Mouse (Mus musculus): Measurements from ENCODE around the gene Ldb3. TPM values are rescaled to one million over a fixed set of nuclear protein-coding genes. Genes with fewer than 3 reads are reported as not detected.

Gene Ldb3
- polyA plus RNA-seq, 1 experiment from 2014 or later, result 0.68 TPM

GRCm38 (mm10) chr14:34567697-34568096 lies 20.8 kb downstream of the Ldb3 start:
- ATAC-seq (ENCODE audit: low FRiP score) (no peak), DNase-seq (ENCODE audit: low spot score) (no peak)
- no peaks in the 10 kb centered on the region for H3K4me1 ChIP-seq (replicated peaks; ENCODE audit: control insufficient read depth, insufficient read depth, low read length)
- no peak overlapping the region for H3K27ac ChIP-seq
- 65% methylated on average over 5 of the region's 5 CpGs for WGBS
- H3K36me3 ChIP-seq (replicated peaks; ENCODE audit: control insufficient read depth, insufficient read depth), result no peaks in the 10 kb centered on the region
- no peaks in the 10 kb centered on the region for H3K27me3 ChIP-seq (ENCODE audit: control insufficient read depth, insufficient read depth, low read length)
- H3K4me3 ChIP-seq (replicated peaks; ENCODE audit: low read length), result no peak overlapping the region
- no peaks in the 10 kb centered on the region for H3K9me3 ChIP-seq (ENCODE audit: control insufficient read depth, low read length)
- H3K4me2 ChIP-seq (replicated peaks), result no peak overlapping the region
- no peak overlapping the region for H3K9ac ChIP-seq

GRCm38 (mm10) chr14:34566530-34566929 lies 22.0 kb downstream of the Ldb3 start:
- Histone ChIP-seq H3K36me3 (replicated peaks; ENCODE audit: control insufficient read depth, insufficient read depth) (no peaks in the 10 kb centered on the region), H3K27ac (no peak overlapping the region), H3K4me1 (replicated peaks; ENCODE audit: control insufficient read depth, insufficient read depth, low read length) (no peaks in the 10 kb centered on the region), H3K9ac (no peak overlapping the region), H3K4me2 (replicated peaks) (no peak overlapping the region), H3K4me3 (replicated peaks; ENCODE audit: low read length) (no peak overlapping the region), H3K27me3 (ENCODE audit: control insufficient read depth, insufficient read depth, low read length) (no peaks in the 10 kb centered on the region), H3K9me3 (ENCODE audit: control insufficient read depth, low read length) (no peaks in the 10 kb centered on the region)
- WGBS, result 92% methylated on average over 7 of the region's 7 CpGs
- no peak for ATAC-seq (ENCODE audit: low FRiP score)
- DNase-seq (ENCODE audit: low spot score), result no peak

- H3K27ac ChIP-seq, result no peak overlapping the region
- H3K27me3 ChIP-seq (ENCODE audit: control insufficient read depth, insufficient read depth, low read length), result no peaks in the 10 kb centered on the region
- no peaks in the 10 kb centered on the region for H3K4me1 ChIP-seq (replicated peaks; ENCODE audit: control insufficient read depth, insufficient read depth, low read length)
- no peak for DNase-seq (ENCODE audit: low spot score)
- H3K36me3 ChIP-seq (replicated peaks; ENCODE audit: control insufficient read depth, insufficient read depth), result no peaks in the 10 kb centered on the region
- no peak overlapping the region for H3K9ac ChIP-seq
- no peak overlapping the region for H3K4me3 ChIP-seq (replicated peaks; ENCODE audit: low read length)
- no peaks in the 10 kb centered on the region for H3K9me3 ChIP-seq (ENCODE audit: control insufficient read depth, low read length)
- 75% methylated on average over 17 of the region's 17 CpGs for WGBS
- ATAC-seq (ENCODE audit: low FRiP score), result no peak
- H3K4me2 ChIP-seq (replicated peaks), result no peak overlapping the region
Measured at GRCm38 (mm10) chr14:34565711-34566110, 22.8 kb downstream of the Ldb3 start.

- ATAC-seq (ENCODE audit: low FRiP score) (no peak), DNase-seq (ENCODE audit: low spot score) (no peak)
- H3K4me2 ChIP-seq (replicated peaks), result no peak overlapping the region
- no peaks in the 10 kb centered on the region for H3K36me3 ChIP-seq (replicated peaks; ENCODE audit: control insufficient read depth, insufficient read depth)
- WGBS, result 63% methylated on average over 5 of the region's 5 CpGs
- H3K9ac ChIP-seq, result no peak overlapping the region
- H3K27me3 ChIP-seq (ENCODE audit: control insufficient read depth, insufficient read depth, low read length), result no peaks in the 10 kb centered on the region
- H3K4me3 ChIP-seq (replicated peaks; ENCODE audit: low read length), result no peak overlapping the region
- H3K27ac ChIP-seq, result no peak overlapping the region
- no peaks in the 10 kb centered on the region for H3K9me3 ChIP-seq (ENCODE audit: control insufficient read depth, low read length)
- no peaks in the 10 kb centered on the region for H3K4me1 ChIP-seq (replicated peaks; ENCODE audit: control insufficient read depth, insufficient read depth, low read length)
Measured at GRCm38 (mm10) chr14:34564646-34565045, 23.8 kb downstream of the Ldb3 start.

DNA sequence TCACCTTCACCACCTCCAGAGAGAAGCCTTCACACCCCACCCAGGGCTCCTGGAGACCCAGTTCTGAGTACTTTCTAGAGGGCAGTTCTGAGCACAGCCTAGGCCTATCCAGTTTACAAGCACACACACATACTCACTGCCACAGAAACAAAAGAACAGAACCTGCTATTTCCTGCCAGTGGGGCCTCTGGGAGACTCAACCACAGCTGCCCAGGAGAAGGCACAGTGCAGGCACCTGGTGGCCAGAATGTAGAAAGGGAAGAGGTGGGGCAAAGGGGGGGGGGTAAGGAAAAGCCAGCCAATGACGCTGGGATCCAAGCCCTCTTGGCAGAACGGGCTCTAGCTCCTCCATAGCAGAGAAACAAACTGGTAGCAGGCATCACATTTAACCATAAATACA lies 26.1 kb downstream of the Ldb3 start:
- Histone ChIP-seq H3K4me1 (replicated peaks; ENCODE audit: control insufficient read depth, insufficient read depth, low read length) (no peaks in the 10 kb centered on the region), H3K4me2 (replicated peaks) (no peak overlapping the region), H3K4me3 (replicated peaks; ENCODE audit: low read length) (no peak overlapping the region), H3K36me3 (replicated peaks; ENCODE audit: control insufficient read depth, insufficient read depth) (no peaks in the 10 kb centered on the region), H3K27ac (no peak overlapping the region), H3K9ac (no peak overlapping the region), H3K9me3 (ENCODE audit: control insufficient read depth, low read length) (no peaks in the 10 kb centered on the region), H3K27me3 (ENCODE audit: control insufficient read depth, insufficient read depth, low read length) (no peaks in the 10 kb centered on the region)
- ATAC-seq (ENCODE audit: low FRiP score) (no peak), DNase-seq (ENCODE audit: low spot score) (no peak)
- 29% methylated on average over 2 of the region's 2 CpGs for WGBS

GRCm38 (mm10) chr14:34561647-34562046 lies 26.8 kb downstream of the Ldb3 start:
- no peak overlapping the region for H3K4me2 ChIP-seq (replicated peaks)
- no peak overlapping the region for H3K27ac ChIP-seq
- no peak for DNase-seq (ENCODE audit: low spot score)
- H3K9me3 ChIP-seq (ENCODE audit: control insufficient read depth, low read length), result no peaks in the 10 kb centered on the region
- H3K9ac ChIP-seq, result no peak overlapping the region
- no peak for ATAC-seq (ENCODE audit: low FRiP score)
- H3K27me3 ChIP-seq (ENCODE audit: control insufficient read depth, insufficient read depth, low read length), result no peaks in the 10 kb centered on the region
- H3K4me3 ChIP-seq (replicated peaks; ENCODE audit: low read length), result no peak overlapping the region
- 91% methylated on average over 8 of the region's 8 CpGs for WGBS
- H3K4me1 ChIP-seq (replicated peaks; ENCODE audit: control insufficient read depth, insufficient read depth, low read length), result no peaks in the 10 kb centered on the region
- no peaks in the 10 kb centered on the region for H3K36me3 ChIP-seq (replicated peaks; ENCODE audit: control insufficient read depth, insufficient read depth)

DNA sequence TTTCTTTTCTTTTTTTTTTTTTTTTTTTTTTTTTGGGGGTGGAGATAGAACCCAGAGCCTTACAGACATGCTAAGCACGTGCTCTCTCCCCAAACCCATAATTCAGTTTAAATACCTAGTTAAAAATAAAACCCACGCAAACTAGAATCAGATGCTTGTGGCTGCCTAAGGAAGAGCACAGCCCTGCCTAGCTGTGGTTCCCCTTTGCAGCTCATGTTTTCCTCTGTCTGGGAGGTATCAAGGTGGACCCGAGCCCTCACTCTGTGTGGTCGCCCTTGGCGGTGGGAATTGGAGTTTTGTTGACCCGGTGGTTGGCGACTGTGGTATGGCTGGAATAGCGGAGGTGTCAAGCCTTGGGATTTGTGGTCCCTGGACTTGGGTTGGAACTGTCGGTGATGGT lies 29.5 kb downstream of the Ldb3 start:
- Histone ChIP-seq H3K4me1 (replicated peaks; ENCODE audit: control insufficient read depth, insufficient read depth, low read length) (no peaks in the 10 kb centered on the region), H3K4me3 (replicated peaks; ENCODE audit: low read length) (no peak overlapping the region), H3K9ac (no peak overlapping the region), H3K36me3 (replicated peaks; ENCODE audit: control insufficient read depth, insufficient read depth) (no peaks in the 10 kb centered on the region), H3K9me3 (ENCODE audit: control insufficient read depth, low read length) (no peaks in the 10 kb centered on the region), H3K27me3 (ENCODE audit: control insufficient read depth, insufficient read depth, low read length) (no peaks in the 10 kb centered on the region), H3K4me2 (replicated peaks) (no peak overlapping the region), H3K27ac (no peak overlapping the region)
- no peak for DNase-seq (ENCODE audit: low spot score)
- WGBS, result 94% methylated on average over 9 of the region's 9 CpGs
- ATAC-seq (ENCODE audit: low FRiP score), result no peak

DNA sequence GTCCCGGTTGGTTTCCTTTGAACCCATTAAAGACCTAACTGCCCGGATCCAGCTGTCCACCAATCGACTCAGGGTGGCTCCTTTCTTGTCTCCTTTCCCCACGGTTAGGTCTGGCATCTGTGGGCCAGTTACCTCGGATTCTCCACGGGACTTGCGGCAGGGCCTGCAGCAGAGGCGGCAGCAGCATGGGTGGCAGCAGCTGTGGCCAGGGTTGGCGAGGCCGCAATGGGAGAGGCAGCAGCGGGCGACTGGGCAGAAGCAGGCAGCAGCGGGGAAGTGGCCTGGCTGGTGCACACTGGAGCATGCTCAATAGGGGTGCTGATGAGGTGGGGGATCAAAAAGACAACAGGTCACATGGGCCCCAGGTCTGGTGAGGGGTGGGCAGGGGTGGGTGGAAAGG lies 33.3 kb downstream of the Ldb3 start:
- Histone ChIP-seq H3K27me3 (ENCODE audit: control insufficient read depth, insufficient read depth, low read length) (no peaks in the 10 kb centered on the region), H3K9ac (no peak overlapping the region), H3K4me1 (replicated peaks; ENCODE audit: control insufficient read depth, insufficient read depth, low read length) (no peaks in the 10 kb centered on the region), H3K9me3 (ENCODE audit: control insufficient read depth, low read length) (no peaks in the 10 kb centered on the region), H3K4me3 (replicated peaks; ENCODE audit: low read length) (no peak overlapping the region), H3K27ac (no peak overlapping the region), H3K4me2 (replicated peaks) (no peak overlapping the region), H3K36me3 (replicated peaks; ENCODE audit: control insufficient read depth, insufficient read depth) (no peaks in the 10 kb centered on the region)
- no peak for DNase-seq (ENCODE audit: low spot score)
- WGBS, result 57% methylated on average over 13 of the region's 13 CpGs
- no peak for ATAC-seq (ENCODE audit: low FRiP score)

GRCm38 (mm10) chr14:34554047-34554446 lies 34.4 kb downstream of the Ldb3 start:
- 70% methylated on average over 3 of the region's 3 CpGs for WGBS
- Histone ChIP-seq H3K4me1 (replicated peaks; ENCODE audit: control insufficient read depth, insufficient read depth, low read length) (no peaks in the 10 kb centered on the region), H3K4me3 (replicated peaks; ENCODE audit: low read length) (no peak overlapping the region)

DNA sequence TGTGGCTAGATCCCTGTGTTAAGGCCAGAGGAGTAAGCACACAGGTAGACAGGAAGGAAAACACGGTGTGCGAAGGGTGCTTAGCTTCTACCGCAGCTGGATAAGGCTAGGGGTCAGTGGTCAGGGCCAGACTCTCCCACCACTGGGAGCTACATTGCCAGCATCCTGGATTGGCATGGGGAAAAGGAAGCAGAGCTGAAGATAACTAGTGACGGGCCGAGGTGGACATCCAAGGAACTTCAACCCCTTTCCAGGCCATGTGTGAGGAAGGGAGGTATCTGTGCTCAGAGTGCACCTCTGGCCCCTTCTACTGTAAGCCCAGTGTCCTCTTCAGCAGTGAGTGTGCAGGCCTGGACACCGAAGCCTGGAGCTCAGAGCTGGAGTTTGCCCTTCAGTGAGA lies 35.0 kb downstream of the Ldb3 start:
- Histone ChIP-seq H3K9ac (no peak overlapping the region), H3K27ac (no peak overlapping the region), H3K4me3 (replicated peaks; ENCODE audit: low read length) (no peak overlapping the region), H3K4me1 (replicated peaks; ENCODE audit: control insufficient read depth, insufficient read depth, low read length) (no peaks in the 10 kb centered on the region), H3K36me3 (replicated peaks; ENCODE audit: control insufficient read depth, insufficient read depth) (no peaks in the 10 kb centered on the region), H3K27me3 (ENCODE audit: control insufficient read depth, insufficient read depth, low read length) (no peaks in the 10 kb centered on the region), H3K4me2 (replicated peaks) (no peak overlapping the region), H3K9me3 (ENCODE audit: control insufficient read depth, low read length) (no peaks in the 10 kb centered on the region)
- WGBS, result 94% methylated on average over 6 of the region's 6 CpGs
- ATAC-seq (ENCODE audit: low FRiP score) (no peak), DNase-seq (ENCODE audit: low spot score) (no peak)

More at GRCm38 (mm10) chr14:34554047-34554446, 34.4 kb downstream of the Ldb3 start:
- Histone ChIP-seq H3K27ac (no peak overlapping the region), H3K27me3 (ENCODE audit: control insufficient read depth, insufficient read depth, low read length) (no peaks in the 10 kb centered on the region), H3K9ac (no peak overlapping the region), H3K9me3 (ENCODE audit: control insufficient read depth, low read length) (no peaks in the 10 kb centered on the region), H3K36me3 (replicated peaks; ENCODE audit: control insufficient read depth, insufficient read depth) (no peaks in the 10 kb centered on the region), H3K4me2 (replicated peaks) (no peak overlapping the region)
- no peak for ATAC-seq (ENCODE audit: low FRiP score)
- no peak for DNase-seq (ENCODE audit: low spot score)
